Mouse (Mus musculus): ENCODE measurements at regions not wholly inside any gene's neighbourhood (a gene's known extent, or its start where the extent isn't known, plus 50 kb on each side); places are given as distances from the start of the nearest gene placed in this dataset.

GRCm38 (mm10) chr10:43634371-43635080 is 56.4 kb downstream of the Cd24a start:
- no peak for DNase-seq (ENCODE audit: extremely low spot score, low spot score)

- DNase-seq (ENCODE audit: extremely low spot score, low spot score) = no peak
Observed at GRCm38 (mm10) chr10:43641169-43641945, 63.3 kb downstream of the Cd24a start.

- no peak for DNase-seq (ENCODE audit: extremely low spot score, low spot score)
Observed at GRCm38 (mm10) chr10:43646326-43646725, 68.2 kb downstream of the Cd24a start.

- no peak for DNase-seq (ENCODE audit: extremely low spot score, low spot score)
Observed at GRCm38 (mm10) chr10:43646965-43647364, 68.9 kb downstream of the Cd24a start.

- DNase-seq (ENCODE audit: extremely low spot score, low spot score) = no peak
Observed at GRCm38 (mm10) chr10:43648186-43648585, 70.1 kb downstream of the Cd24a start.

GRCm38 (mm10) chr10:43648815-43649447 is 70.8 kb downstream of the Cd24a start:
- no peak for DNase-seq (ENCODE audit: extremely low spot score, low spot score)

- DNase-seq (ENCODE audit: extremely low spot score, low spot score) = no peak
Observed at GRCm38 (mm10) chr10:43650449-43650848, 72.4 kb downstream of the Cd24a start.

GRCm38 (mm10) chr10:43651505-43651904 is 73.4 kb downstream of the Cd24a start:
- DNase-seq (ENCODE audit: extremely low spot score, low spot score) = no peak

GRCm38 (mm10) chr10:43651915-43652314 is 73.8 kb downstream of the Cd24a start:
- DNase-seq (ENCODE audit: extremely low spot score, low spot score) = no peak

GRCm38 (mm10) chr10:43655082-43655671 is 77.1 kb downstream of the Cd24a start:
- DNase-seq (ENCODE audit: extremely low spot score, low spot score) = no peak

- DNase-seq (ENCODE audit: extremely low spot score, low spot score) = no peak
Observed at GRCm38 (mm10) chr10:43655680-43656079, 77.6 kb downstream of the Cd24a start.

- DNase-seq (ENCODE audit: extremely low spot score, low spot score) = no peak
Observed at GRCm38 (mm10) chr10:43656207-43656606, 78.1 kb downstream of the Cd24a start.

- no peak for DNase-seq (ENCODE audit: extremely low spot score, low spot score)
Observed at GRCm38 (mm10) chr10:43657501-43658225, 79.6 kb downstream of the Cd24a start.

GRCm38 (mm10) chr10:43658226-43658593 is 80.1 kb downstream of the Cd24a start:
- DNase-seq (ENCODE audit: extremely low spot score, low spot score) = no peak

GRCm38 (mm10) chr10:43664844-43665243 is 86.8 kb downstream of the Cd24a start:
- DNase-seq (ENCODE audit: extremely low spot score, low spot score) = no peak

GRCm38 (mm10) chr10:43666262-43667085 is 88.4 kb downstream of the Cd24a start:
- DNase-seq (ENCODE audit: extremely low spot score, low spot score) = no peak

GRCm38 (mm10) chr10:43667086-43667690 is 89.1 kb downstream of the Cd24a start:
- DNase-seq (ENCODE audit: extremely low spot score, low spot score) = no peak

- no peak for DNase-seq (ENCODE audit: extremely low spot score, low spot score)
Observed at GRCm38 (mm10) chr10:43667732-43668247, 89.7 kb downstream of the Cd24a start.

- DNase-seq (ENCODE audit: extremely low spot score, low spot score) = no peak
Observed at GRCm38 (mm10) chr10:43669471-43669870, 91.4 kb downstream of the Cd24a start.

- DNase-seq (ENCODE audit: extremely low spot score, low spot score) = no peak
Observed at GRCm38 (mm10) chr10:43670745-43671144, 92.7 kb downstream of the Cd24a start.
